Mouse (Mus musculus): ENCODE measurements around the gene Lpin2. TPM values are rescaled to one million over a fixed set of nuclear protein-coding genes. Genes with fewer than 3 reads are reported as not detected.
A peak's percentile ranks its signal among the peaks of the same experiment; 100 is the strongest.

Lpin2 gene
- polyA plus RNA-seq, 2 experiments: 31.4 to 36.1 TPM

DNA sequence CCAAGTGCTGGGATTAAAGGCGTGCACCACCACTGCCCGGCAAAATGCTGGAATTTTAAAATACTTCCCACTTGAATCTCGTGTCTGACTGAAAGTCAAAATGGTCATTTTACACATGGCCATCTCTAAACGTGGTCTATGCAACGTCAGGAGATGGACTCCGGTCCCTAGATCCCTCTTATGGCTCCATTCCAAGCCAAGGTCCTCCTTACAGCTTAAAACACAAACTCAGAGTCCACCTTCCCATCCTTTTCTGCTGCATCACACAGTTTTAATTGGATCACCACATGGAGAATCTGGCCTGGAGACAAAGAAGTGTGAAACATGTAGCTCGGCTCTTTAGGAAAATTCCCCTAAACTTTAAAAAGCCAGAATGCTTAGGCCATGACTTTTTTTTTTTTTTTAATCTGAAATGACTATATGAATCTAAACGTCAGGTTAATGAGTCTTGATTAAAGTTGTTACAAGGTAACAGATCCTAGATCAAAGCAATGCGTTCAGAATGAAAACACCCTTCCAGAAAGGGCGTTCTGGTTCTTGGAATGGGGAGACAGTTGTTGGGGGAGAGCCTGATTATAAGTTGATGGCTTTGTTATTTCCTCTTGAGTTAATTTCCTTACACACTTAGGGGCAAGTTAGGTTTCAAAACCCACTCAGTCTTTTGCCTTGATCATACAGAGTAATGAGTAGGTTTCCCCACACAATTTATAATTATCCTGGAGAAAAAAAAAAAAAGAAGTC, 106.6 kb downstream of the Lpin2 start:
- no peak overlapping the region for H3K4me3 ChIP-seq (replicated peaks; ENCODE audit: low read length)
- TF ChIP-seq POLR2A (IDR thresholded peaks at IDR 0.05; ENCODE audit: borderline replicate concordance, extremely low read depth, insufficient read depth, insufficient read length): no peak
- H3K4me2 ChIP-seq (replicated peaks; ENCODE audit: low read depth, low read length, severe bottlenecking): no peak overlapping the region
- peaks cover 20% of the 10 kb centered on the region for H3K4me1 ChIP-seq (ENCODE audit: control insufficient read depth, insufficient read depth, low read length)
- H3K9me3 ChIP-seq (ENCODE audit: control insufficient read depth, low read length): no peaks in the 10 kb centered on the region
- no peak overlapping the region for H3K27ac ChIP-seq (replicated peaks; ENCODE audit: low read depth, low read length)
- H3K36me3 ChIP-seq (ENCODE audit: control insufficient read depth, insufficient read depth, low read length): no peaks in the 10 kb centered on the region
- WGBS: 81% methylated on average over 10 of the region's 10 CpGs
- no peak overlapping the region for H3K9ac ChIP-seq (ENCODE audit: low read depth, low read length, severe bottlenecking)
- ATAC-seq (ENCODE audit: low FRiP score, low read depth) (no peak), DNase-seq (ENCODE audit: low spot score) (no peak)
- no peaks in the 10 kb centered on the region for H3K27me3 ChIP-seq (ENCODE audit: control insufficient read depth, insufficient read depth, low read length)

DNA sequence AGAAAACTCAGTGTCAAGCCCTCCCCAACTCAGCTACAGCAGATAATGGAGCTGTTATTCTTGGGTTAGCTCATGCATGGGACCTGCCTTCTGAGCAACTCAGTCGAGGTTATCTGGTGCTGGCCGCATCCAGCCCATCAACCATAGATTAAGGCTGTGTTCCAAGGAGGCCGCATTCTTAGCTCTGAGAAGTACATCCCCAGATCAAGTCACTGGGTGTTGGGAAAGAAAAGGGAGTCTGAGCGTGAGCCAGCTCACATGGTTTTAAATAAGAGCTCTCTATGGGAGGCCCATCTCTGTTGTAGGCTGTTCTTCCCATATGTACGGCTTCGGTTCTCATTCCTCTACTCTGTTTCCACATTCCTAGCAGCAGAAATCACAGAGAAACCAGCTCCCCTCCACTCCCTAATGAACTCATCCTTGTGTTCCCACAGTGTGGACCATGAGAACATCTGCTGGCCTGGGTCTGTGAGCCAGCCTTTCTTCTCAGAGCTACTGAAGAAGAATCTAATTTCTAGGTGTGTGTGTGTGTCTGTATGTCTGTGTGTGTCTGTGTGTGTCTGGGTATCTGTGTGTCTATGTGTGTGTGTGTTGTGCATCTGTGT, 107.3 kb downstream of the Lpin2 start:
- 71% methylated on average over 6 of the region's 6 CpGs for WGBS
- no peak overlapping the region for H3K4me2 ChIP-seq (replicated peaks; ENCODE audit: low read depth, low read length, severe bottlenecking)
- no peaks in the 10 kb centered on the region for H3K9me3 ChIP-seq (ENCODE audit: control insufficient read depth, low read length)
- ATAC-seq (ENCODE audit: low FRiP score, low read depth): peak; percentile 51; the same call in 1 of the 2 replicates
- no peak for TF ChIP-seq POLR2A (IDR thresholded peaks at IDR 0.05; ENCODE audit: borderline replicate concordance, extremely low read depth, insufficient read depth, insufficient read length)
- no peaks in the 10 kb centered on the region for H3K27me3 ChIP-seq (ENCODE audit: control insufficient read depth, insufficient read depth, low read length)
- no peak overlapping the region for H3K9ac ChIP-seq (ENCODE audit: low read depth, low read length, severe bottlenecking)
- H3K4me1 ChIP-seq (ENCODE audit: control insufficient read depth, insufficient read depth, low read length): peaks cover 19% of the 10 kb centered on the region
- H3K27ac ChIP-seq (replicated peaks; ENCODE audit: low read depth, low read length): no peak overlapping the region
- no peaks in the 10 kb centered on the region for H3K36me3 ChIP-seq (ENCODE audit: control insufficient read depth, insufficient read depth, low read length)
- DNase-seq (ENCODE audit: low spot score): peak; percentile 39
- no peak overlapping the region for H3K4me3 ChIP-seq (replicated peaks; ENCODE audit: low read length)

DNA sequence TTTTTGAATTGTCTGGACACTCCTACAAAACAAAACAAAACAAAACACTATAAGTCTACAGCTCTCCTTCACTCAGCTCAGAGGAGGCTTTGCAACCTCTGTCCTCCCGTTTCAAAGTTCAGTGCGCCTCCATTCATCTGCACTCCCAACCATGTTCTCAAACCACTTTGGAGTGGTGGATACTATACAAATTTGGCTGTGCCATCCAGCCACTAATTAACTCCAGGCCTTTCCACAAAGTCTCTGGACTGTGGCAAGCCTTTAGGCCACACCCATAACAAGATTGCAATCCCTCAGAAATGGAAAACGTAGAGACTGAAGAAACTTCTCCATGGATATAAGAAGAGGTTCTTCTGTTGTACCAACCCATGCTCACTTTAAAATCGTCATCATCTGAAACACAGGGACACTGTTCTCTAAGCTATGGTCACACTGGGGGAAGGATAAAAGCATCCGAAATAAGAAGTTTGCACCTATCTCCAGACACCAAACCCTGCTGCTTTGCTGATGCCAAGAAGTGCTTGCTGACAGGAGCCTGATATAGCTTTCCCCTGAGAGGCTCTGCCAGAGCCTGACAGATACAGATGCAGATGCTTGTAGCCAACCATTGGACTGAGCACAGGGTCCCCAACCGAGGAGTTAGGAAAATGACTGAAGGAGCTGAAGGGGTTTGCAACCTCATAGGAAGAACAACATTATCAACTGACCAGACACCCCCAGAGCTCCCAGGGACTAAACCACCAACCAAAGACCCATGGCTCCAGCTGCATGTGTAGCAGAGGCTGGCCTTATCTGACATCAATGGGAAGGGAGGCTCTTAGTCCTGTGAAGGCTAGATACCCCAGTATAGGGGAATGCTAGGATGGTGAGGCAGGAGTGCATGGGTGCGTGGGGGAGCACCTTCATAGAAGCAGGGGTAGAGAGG, 108.4 kb downstream of the Lpin2 start:
- no peak overlapping the region for H3K4me3 ChIP-seq (replicated peaks; ENCODE audit: low read length)
- DNase-seq (ENCODE audit: low spot score) (no peak), ATAC-seq (ENCODE audit: low FRiP score, low read depth) (no peak)
- H3K4me2 ChIP-seq (replicated peaks; ENCODE audit: low read depth, low read length, severe bottlenecking): no peak overlapping the region
- no peaks in the 10 kb centered on the region for H3K9me3 ChIP-seq (ENCODE audit: control insufficient read depth, low read length)
- TF ChIP-seq POLR2A (IDR thresholded peaks at IDR 0.05; ENCODE audit: borderline replicate concordance, extremely low read depth, insufficient read depth, insufficient read length): no peak
- peaks cover 8% of the 10 kb centered on the region for H3K4me1 ChIP-seq (ENCODE audit: control insufficient read depth, insufficient read depth, low read length)
- no peaks in the 10 kb centered on the region for H3K27me3 ChIP-seq (ENCODE audit: control insufficient read depth, insufficient read depth, low read length)
- no peaks in the 10 kb centered on the region for H3K36me3 ChIP-seq (ENCODE audit: control insufficient read depth, insufficient read depth, low read length)
- H3K9ac ChIP-seq (ENCODE audit: low read depth, low read length, severe bottlenecking): no peak overlapping the region
- 71% methylated on average over 7 of the region's 7 CpGs for WGBS
- no peak overlapping the region for H3K27ac ChIP-seq (replicated peaks; ENCODE audit: low read depth, low read length)

DNA sequence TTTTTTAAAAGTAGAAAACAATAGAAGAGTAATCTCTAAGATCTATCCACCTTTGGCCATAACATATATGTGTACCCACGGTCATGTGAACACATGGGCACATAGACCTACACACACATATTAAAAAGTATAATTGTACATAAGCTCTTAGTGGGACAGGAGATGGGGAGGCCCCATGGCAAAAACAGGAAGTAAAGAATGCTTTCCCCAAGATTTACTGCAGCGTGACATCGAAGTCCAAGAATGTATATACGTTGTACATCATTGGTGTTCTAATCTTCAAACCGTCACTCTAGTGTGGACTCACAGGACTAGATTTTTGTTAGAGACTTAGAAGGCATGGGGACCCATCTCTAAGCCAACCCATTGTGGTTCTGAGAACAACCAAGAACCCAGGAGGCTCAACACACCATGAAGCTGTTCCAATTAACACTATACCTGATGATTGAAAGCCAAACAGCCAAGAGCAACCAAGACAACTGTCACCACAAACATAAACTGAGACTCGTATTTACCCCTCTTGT, 109.6 kb downstream of the Lpin2 start:
- Histone ChIP-seq H3K27ac (replicated peaks; ENCODE audit: low read depth, low read length) (no peak overlapping the region), H3K27me3 (ENCODE audit: control insufficient read depth, insufficient read depth, low read length) (no peaks in the 10 kb centered on the region), H3K4me3 (replicated peaks; ENCODE audit: low read length) (no peak overlapping the region), H3K9ac (ENCODE audit: low read depth, low read length, severe bottlenecking) (no peak overlapping the region), H3K4me1 (ENCODE audit: control insufficient read depth, insufficient read depth, low read length) (peaks cover 5% of the 10 kb centered on the region; the same call in 1 of the 2 replicates), H3K4me2 (replicated peaks; ENCODE audit: low read depth, low read length, severe bottlenecking) (no peak overlapping the region), H3K9me3 (ENCODE audit: control insufficient read depth, low read length) (no peaks in the 10 kb centered on the region), H3K36me3 (ENCODE audit: control insufficient read depth, insufficient read depth, low read length) (no peaks in the 10 kb centered on the region)
- WGBS: 88% methylated on average over 6 of the region's 6 CpGs
- DNase-seq (ENCODE audit: low spot score): no peak
- no peak for ATAC-seq (ENCODE audit: low FRiP score, low read depth)
- no peak for TF ChIP-seq POLR2A (IDR thresholded peaks at IDR 0.05; ENCODE audit: borderline replicate concordance, extremely low read depth, insufficient read depth, insufficient read length)

DNA sequence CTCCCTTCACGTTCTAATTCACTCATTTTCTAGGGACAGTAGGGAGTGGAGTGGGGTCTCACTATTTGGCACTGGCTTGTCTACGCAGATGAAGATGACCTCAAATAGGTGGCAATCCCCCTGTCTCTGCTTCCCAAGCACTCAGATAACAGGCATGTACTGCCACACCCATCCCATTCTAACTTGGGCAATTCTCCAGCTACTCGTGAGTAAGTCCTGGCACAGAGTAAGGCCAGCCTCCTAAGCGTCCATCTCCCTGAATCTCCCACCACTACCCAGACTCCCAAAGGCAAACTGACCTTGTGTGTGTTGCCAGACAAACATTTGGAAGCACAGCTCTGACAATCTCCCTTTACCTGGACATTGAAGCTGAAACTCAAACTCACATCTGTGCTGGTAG, 110.5 kb downstream of the Lpin2 start:
- DNase-seq (ENCODE audit: low spot score) (no peak), ATAC-seq (ENCODE audit: low FRiP score, low read depth) (no peak)
- no peak overlapping the region for H3K4me2 ChIP-seq (replicated peaks; ENCODE audit: low read depth, low read length, severe bottlenecking)
- no peaks in the 10 kb centered on the region for H3K27me3 ChIP-seq (ENCODE audit: control insufficient read depth, insufficient read depth, low read length)
- TF ChIP-seq POLR2A (IDR thresholded peaks at IDR 0.05; ENCODE audit: borderline replicate concordance, extremely low read depth, insufficient read depth, insufficient read length): no peak
- no peak overlapping the region for H3K27ac ChIP-seq (replicated peaks; ENCODE audit: low read depth, low read length)
- no peak overlapping the region for H3K4me3 ChIP-seq (replicated peaks; ENCODE audit: low read length)
- H3K9ac ChIP-seq (ENCODE audit: low read depth, low read length, severe bottlenecking): no peak overlapping the region
- peaks cover 5% of the 10 kb centered on the region; the same call in 1 of the 2 replicates for H3K4me1 ChIP-seq (ENCODE audit: control insufficient read depth, insufficient read depth, low read length)
- H3K36me3 ChIP-seq (ENCODE audit: control insufficient read depth, insufficient read depth, low read length): no peaks in the 10 kb centered on the region
- no peaks in the 10 kb centered on the region for H3K9me3 ChIP-seq (ENCODE audit: control insufficient read depth, low read length)
- 81% methylated on average over 4 of the region's 4 CpGs for WGBS

Measured in limb, embryonic 14.5 days (tissue).